Mouse (Mus musculus) small intestine, adult 2 months (tissue): ENCODE data around the gene Dip2c.

Experiments used
- CTCF ChIP-seq: fragments of 200-500 bp; IDR thresholded peaks from 2 replicates; pipeline ENCODE4 v1.5.1; 2012; ENCODE audit warnings: low read depth, mild to moderate bottlenecking, control low read depth, inconsistent platforms, low read length, moderate library complexity, mixed read lengths; ENCODE audit not compliant: insufficient replicate concordance, insufficient read length; ENCODE audit errors: extremely low read depth
- POLR2A ChIP-seq: fragments of 200-500 bp; IDR thresholded peaks from 2 replicates; pipeline ENCODE4 v1.6.1; 2012; ENCODE audit warnings: low read depth, mild to moderate bottlenecking, control low read depth, inconsistent platforms, low read length, moderate library complexity

GRCm38 (mm10) chr13:9314713-9315112, 38.4 kb downstream of the Dip2c start:
- no peak for TF ChIP-seq POLR2A
- no peak for TF ChIP-seq CTCF
